Mouse (Mus musculus) midbrain, embryonic 16.5 days (tissue): ENCODE measurements at regions not wholly inside any gene's neighbourhood (a gene's known extent, or its start where the extent isn't known, plus 50 kb on each side); places are given as distances from the start of the nearest gene placed in this dataset.

Experiments used
- ATAC-seq: fragments of 200-750 bp; cut with Nextera tagmentation; 2 replicates; pipeline ENCODE4 v1.8.0; 2017; ENCODE audit warnings: moderate TSS enrichment
- H3K27ac ChIP-seq: fragments of 300-500 bp; sonication (generic); 2 replicates; pipeline ENCODE4 v1.5.1; 2014; ENCODE audit warnings: mild to moderate bottlenecking, low read length, mixed read lengths
- H3K27me3 ChIP-seq: fragments of 300-500 bp; sonication (generic); 2 replicates; pipeline ENCODE4 v1.6.1; 2014; ENCODE audit warnings: low read depth, low read length, mixed read lengths; ENCODE audit not compliant: control insufficient read depth, insufficient read depth
- H3K36me3 ChIP-seq: fragments of 300-500 bp; sonication (generic); 2 replicates; pipeline ENCODE4 v1.6.1; 2014; ENCODE audit warnings: mild to moderate bottlenecking, low read length, moderate library complexity, mixed read lengths; ENCODE audit not compliant: control insufficient read depth, insufficient read depth
- H3K4me1 ChIP-seq: fragments of 300-500 bp; sonication (generic); 2 replicates; pipeline ENCODE4 v1.6.1; 2014; ENCODE audit warnings: mild to moderate bottlenecking, low read length, mixed read lengths; ENCODE audit not compliant: control insufficient read depth, insufficient read depth
- H3K4me2 ChIP-seq: fragments of 300-500 bp; sonication (generic); 2 replicates; pipeline ENCODE4 v1.6.1; 2014; ENCODE audit warnings: mild to moderate bottlenecking, low read length, mixed read lengths
- H3K4me3 ChIP-seq: fragments of 300-500 bp; sonication (generic); 2 replicates; pipeline ENCODE4 v1.5.1; 2014; ENCODE audit warnings: low read depth, mild to moderate bottlenecking, low read length, moderate library complexity, mixed read lengths
- H3K9ac ChIP-seq: fragments of 300-500 bp; sonication (generic); 2 replicates; pipeline ENCODE4 v1.6.1; 2014; ENCODE audit warnings: low read depth, low read length, mixed read lengths
- H3K9me3 ChIP-seq: fragments of 300-500 bp; sonication (generic); replicated peaks from 2 replicates; pipeline ENCODE4 v1.6.1; 2014; ENCODE audit warnings: mild to moderate bottlenecking, low read length, mixed read lengths; ENCODE audit not compliant: control insufficient read depth, poor library complexity, severe bottlenecking
- WGBS: fragments of 180-500 bp; shearing (Covaris S2); extraction: QIAGEN DNeasy Blood & Tissue Kit; methylation state at CpG from one replicate; pipeline ENCODE4 v1.1.7; 2014; 5-methylcytosine and 5-hydroxymethylcytosine counted together

GRCm38 (mm10) chr4:23843609-23844287, 652.5 kb upstream of the Mms22l start:
- Histone ChIP-seq H3K9me3 (no peaks in the 10 kb centered on the region), H3K4me3 (no peak overlapping the region), H3K36me3 (no peaks in the 10 kb centered on the region), H3K27me3 (no peaks in the 10 kb centered on the region), H3K27ac (no peak overlapping the region), H3K4me2 (no peak overlapping the region), H3K9ac (no peak overlapping the region), H3K4me1 (peaks cover 2% of the 10 kb centered on the region; the same call in 1 of the 2 replicates)
- no peak; the same call in 1 of the 2 replicates for ATAC-seq
- WGBS = 47% methylated on average over 4 of the region's 4 CpGs

GRCm38 (mm10) chr4:23844288-23844971, 651.8 kb upstream of the Mms22l start:
- no peaks in the 10 kb centered on the region for H3K27me3 ChIP-seq
- H3K4me1 ChIP-seq = peaks cover 2% of the 10 kb centered on the region; the same call in 1 of the 2 replicates
- 0 out of 2 replicates have a peak overlapping the region, but pooled peaks have one; percentile 18 for H3K27ac ChIP-seq
- 60% methylated on average over 2 of the region's 2 CpGs for WGBS
- no peaks in the 10 kb centered on the region for H3K9me3 ChIP-seq
- ATAC-seq = peak; percentile 64; the same call in 1 of the 2 replicates
- no peaks in the 10 kb centered on the region for H3K36me3 ChIP-seq
- H3K9ac ChIP-seq = no peak overlapping the region
- no peak overlapping the region for H3K4me2 ChIP-seq
- no peak overlapping the region for H3K4me3 ChIP-seq

GRCm38 (mm10) chr4:23845263-23845662, 651.0 kb upstream of the Mms22l start:
- Histone ChIP-seq H3K9ac (no peak overlapping the region), H3K27me3 (no peaks in the 10 kb centered on the region), H3K9me3 (no peaks in the 10 kb centered on the region), H3K27ac (no peak overlapping the region), H3K4me1 (peaks cover 2% of the 10 kb centered on the region; the same call in 1 of the 2 replicates), H3K4me2 (no peak overlapping the region), H3K36me3 (no peaks in the 10 kb centered on the region), H3K4me3 (no peak overlapping the region)
- ATAC-seq = 0 out of 2 replicates have a peak, but pooled peaks have one; percentile 36
- WGBS = 49% methylated on average over 5 of the region's 5 CpGs

GRCm38 (mm10) chr4:23850640-23851039, 645.6 kb upstream of the Mms22l start:
- Histone ChIP-seq H3K4me1 (no peaks in the 10 kb centered on the region), H3K4me3 (no peak overlapping the region)
- no peak for ATAC-seq

GRCm38 (mm10) chr4:23862437-23862836, 633.8 kb upstream of the Mms22l start:
- H3K36me3 ChIP-seq = no peaks in the 10 kb centered on the region
- no peaks in the 10 kb centered on the region for H3K27me3 ChIP-seq
- ATAC-seq = no peak
- H3K4me1 ChIP-seq = no peaks in the 10 kb centered on the region
- H3K9me3 ChIP-seq = no peaks in the 10 kb centered on the region
- H3K9ac ChIP-seq = no peak overlapping the region
- H3K4me2 ChIP-seq = no peak overlapping the region
- no peak overlapping the region for H3K4me3 ChIP-seq
- H3K27ac ChIP-seq = no peak overlapping the region
- WGBS = 78% methylated on average over 3 of the region's 3 CpGs

More at GRCm38 (mm10) chr4:23850640-23851039, 645.6 kb upstream of the Mms22l start:
- 91% methylated on average over 2 of the region's 2 CpGs for WGBS
- Histone ChIP-seq H3K27ac (no peak overlapping the region), H3K27me3 (no peaks in the 10 kb centered on the region), H3K9me3 (no peaks in the 10 kb centered on the region), H3K4me2 (no peak overlapping the region), H3K9ac (no peak overlapping the region), H3K36me3 (no peaks in the 10 kb centered on the region)

- ATAC-seq = no peak
- WGBS = 89% methylated on average over 7 of the region's 7 CpGs
These were observed 616.2 kb upstream of the Mms22l start for GRCm38 (mm10) chr4:23880007-23880406.

GRCm38 (mm10) chr4:23913396-23913795, 582.9 kb upstream of the Mms22l start:
- peak; percentile 94 for ATAC-seq
- 7% methylated on average over 4 of the region's 4 CpGs for WGBS

More at GRCm38 (mm10) chr4:23880007-23880406, 616.2 kb upstream of the Mms22l start:
- H3K4me1 ChIP-seq = no peaks in the 10 kb centered on the region
- no peaks in the 10 kb centered on the region for H3K36me3 ChIP-seq
- no peak overlapping the region for H3K4me3 ChIP-seq
- H3K9me3 ChIP-seq = no peaks in the 10 kb centered on the region
- H3K27me3 ChIP-seq = no peaks in the 10 kb centered on the region
- no peak overlapping the region for H3K27ac ChIP-seq
- H3K9ac ChIP-seq = no peak overlapping the region
- no peak overlapping the region for H3K4me2 ChIP-seq

GRCm38 (mm10) chr4:23913822-23914221, 582.4 kb upstream of the Mms22l start:
- no peak overlapping the region for H3K4me3 ChIP-seq
- 0 out of 2 replicates have a peak, but pooled peaks have one; percentile 64 for ATAC-seq
- H3K36me3 ChIP-seq = no peaks in the 10 kb centered on the region
- peaks cover 3% of the 10 kb centered on the region; the same call in 1 of the 2 replicates for H3K4me1 ChIP-seq
- H3K9ac ChIP-seq = no peak overlapping the region
- H3K9me3 ChIP-seq = no peaks in the 10 kb centered on the region
- 65% methylated on average over 4 of the region's 4 CpGs for WGBS
- no peak overlapping the region for H3K27ac ChIP-seq
- no peak overlapping the region for H3K4me2 ChIP-seq
- H3K27me3 ChIP-seq = no peaks in the 10 kb centered on the region

More at GRCm38 (mm10) chr4:23913396-23913795, 582.9 kb upstream of the Mms22l start:
- Histone ChIP-seq H3K36me3 (no peaks in the 10 kb centered on the region), H3K4me3 (no peak overlapping the region), H3K4me2 (no peak overlapping the region), H3K9ac (no peak overlapping the region), H3K27ac (no peak overlapping the region), H3K4me1 (peaks cover 3% of the 10 kb centered on the region; the same call in 1 of the 2 replicates), H3K27me3 (no peaks in the 10 kb centered on the region), H3K9me3 (no peaks in the 10 kb centered on the region)

- 54% methylated on average over 7 of the region's 7 CpGs for whole genome bisulfite sequencing
- H3K36me3 ChIP-seq = no peaks in the 10 kb centered on the region
- H3K27me3 ChIP-seq = no peaks in the 10 kb centered on the region
- H3K4me2 ChIP-seq = no peak overlapping the region
- H3K4me3 ChIP-seq = no peak overlapping the region
- no peak overlapping the region for H3K9ac ChIP-seq
- no peak for ATAC-seq
- H3K27ac ChIP-seq = no peak overlapping the region
- no peaks in the 10 kb centered on the region for H3K9me3 ChIP-seq
- peaks cover 3% of the 10 kb centered on the region; the same call in 1 of the 2 replicates for H3K4me1 ChIP-seq
These were observed 581.8 kb upstream of the Mms22l start for GRCm38 (mm10) chr4:23914423-23914822.
